Mouse (Mus musculus): ENCODE data around the gene Mmp11. TPM values are rescaled to one million over a fixed set of nuclear protein-coding genes. Genes with fewer than 3 reads are reported as not detected.

The Mmp11 gene
- polyA plus RNA-seq, 1 experiment from 2014 or later = 56.1 TPM

DNA sequence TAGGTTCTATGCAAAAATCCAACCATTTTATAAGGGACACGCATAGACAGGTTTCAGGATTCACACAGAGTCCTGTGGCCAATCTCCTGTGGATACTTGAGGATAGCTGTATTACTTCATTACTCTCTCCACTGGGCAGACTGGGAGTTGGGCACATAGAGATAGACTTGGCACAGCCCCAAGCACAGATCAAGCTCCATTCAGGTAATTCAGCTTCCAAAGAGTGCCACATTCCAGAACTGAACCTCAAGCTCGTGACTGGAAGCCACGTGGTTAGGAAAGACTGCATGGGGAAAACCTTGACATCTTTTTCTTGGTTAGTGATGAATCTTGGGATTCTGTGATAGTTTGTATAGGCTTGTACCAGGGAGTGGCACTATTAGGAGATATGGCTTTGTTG is 57.5 kb downstream of the Mmp11 start:
- Histone ChIP-seq H3K27ac (replicated peaks; ENCODE audit: low read depth, low read length) (no peak overlapping the region), H3K36me3 (replicated peaks; ENCODE audit: control insufficient read depth, insufficient read depth, low read depth, low read length) (no peaks in the 10 kb centered on the region), H3K9me3 (replicated peaks; ENCODE audit: control insufficient read depth, low read length) (no peaks in the 10 kb centered on the region), H3K4me3 (ENCODE audit: low read depth, low read length) (no peak overlapping the region), H3K4me2 (ENCODE audit: low read depth, low read length) (no peak overlapping the region), H3K27me3 (ENCODE audit: control insufficient read depth, insufficient read depth, low read length) (no peaks in the 10 kb centered on the region), H3K4me1 (ENCODE audit: control insufficient read depth, insufficient read depth, low read length) (no peaks in the 10 kb centered on the region; the same call in 1 of the 2 replicates), H3K9ac (replicated peaks; ENCODE audit: low read length) (no peak overlapping the region)
- ATAC-seq (replicated peaks; ENCODE audit: insufficient number of reproducible peaks, low FRiP score, low TSS enrichment, low read depth) = no peak
- 90% methylated on average over 3 of the region's 3 CpGs for WGBS
- DNase-seq (ENCODE audit: low spot score) = no peak

DNA sequence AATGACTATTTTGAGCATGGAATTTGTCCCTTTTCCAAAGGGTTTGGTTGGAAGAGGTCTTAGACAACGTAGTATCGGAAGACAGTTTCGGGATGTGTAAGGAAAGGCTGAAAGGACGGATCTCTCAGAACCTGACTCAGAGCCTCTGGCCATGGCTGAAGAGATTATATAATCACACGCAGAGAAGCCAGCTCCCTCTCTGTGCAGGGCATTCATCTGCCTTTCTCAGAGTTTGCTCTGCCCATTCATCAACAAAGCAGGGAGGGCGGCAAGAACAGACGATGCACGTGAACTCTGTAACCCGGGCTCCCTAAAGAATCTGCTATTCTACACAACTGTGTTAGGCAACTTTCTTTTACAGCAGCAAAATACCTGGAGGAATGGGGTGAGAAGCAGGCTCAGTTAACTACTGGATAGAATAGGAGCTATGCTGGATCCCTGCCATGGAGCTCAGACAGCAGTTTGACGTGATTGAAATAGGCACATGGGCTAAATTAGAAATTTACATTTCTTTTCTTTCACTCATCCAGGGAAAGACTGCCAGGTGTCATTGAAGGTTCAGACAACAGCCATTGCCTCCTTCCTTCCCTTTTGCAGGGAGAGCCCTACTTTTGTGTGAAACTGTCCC is 62.6 kb downstream of the Mmp11 start:
- H3K9me3 ChIP-seq (replicated peaks; ENCODE audit: control insufficient read depth, low read length) = no peaks in the 10 kb centered on the region
- peak overlapping the region; percentile 50 for H3K4me2 ChIP-seq (ENCODE audit: low read depth, low read length)
- peak overlapping the region; percentile 25; the same call in 1 of the 2 replicates for H3K4me3 ChIP-seq (ENCODE audit: low read depth, low read length)
- DNase-seq (ENCODE audit: low spot score) (no peak), ATAC-seq (replicated peaks; ENCODE audit: insufficient number of reproducible peaks, low FRiP score, low TSS enrichment, low read depth) (no peak)
- no peaks in the 10 kb centered on the region for H3K36me3 ChIP-seq (replicated peaks; ENCODE audit: control insufficient read depth, insufficient read depth, low read depth, low read length)
- H3K27me3 ChIP-seq (ENCODE audit: control insufficient read depth, insufficient read depth, low read length) = no peaks in the 10 kb centered on the region
- H3K4me1 ChIP-seq (ENCODE audit: control insufficient read depth, insufficient read depth, low read length) = no peaks in the 10 kb centered on the region
- peak overlapping the region; percentile 7; the same call in 1 of the 2 replicates for H3K27ac ChIP-seq (replicated peaks; ENCODE audit: low read depth, low read length)
- peak overlapping the region; percentile 51 for H3K9ac ChIP-seq (replicated peaks; ENCODE audit: low read length)
- WGBS = 23% methylated on average over 10 of the region's 10 CpGs

Other genes with a start within 250 kb of the Mmp11 start
- gene Cabin1, start 172.2 kb downstream of the Mmp11 start, polyA plus RNA-seq (2014; fragmentation: Nextera tagmentation; extraction: Ambion mirVana) = 21.7 and 22.3 TPM in 2 replicates
- 92.0 and 103 TPM in 2 replicates for gene Ddt, start 163.1 kb downstream of the Mmp11 start, polyA plus RNA-seq (2014; fragmentation: Nextera tagmentation; extraction: Ambion mirVana)
- not detected in 2 replicates for gene Gm20441, start 155.5 kb downstream of the Mmp11 start, polyA plus RNA-seq (2014; fragmentation: Nextera tagmentation; extraction: Ambion mirVana)
- gene Gstt3, start 155.1 kb downstream of the Mmp11 start, polyA plus RNA-seq (2014; fragmentation: Nextera tagmentation; extraction: Ambion mirVana) = 5.9 and 7.8 TPM in 2 replicates
- gene Gstt1, start 137.9 kb downstream of the Mmp11 start, polyA plus RNA-seq (2014; fragmentation: Nextera tagmentation; extraction: Ambion mirVana) = 6.9 and 7.6 TPM in 2 replicates
- not detected in 2 replicates for gene Gstt4, start 114.0 kb downstream of the Mmp11 start, polyA plus RNA-seq (2014; fragmentation: Nextera tagmentation; extraction: Ambion mirVana)
- gene Gstt2, start 99.1 kb downstream of the Mmp11 start, polyA plus RNA-seq (2014; fragmentation: Nextera tagmentation; extraction: Ambion mirVana) = 8.8 and 12.7 TPM in 2 replicates
- gene Mif, start 76.3 kb downstream of the Mmp11 start, polyA plus RNA-seq (2014; fragmentation: Nextera tagmentation; extraction: Ambion mirVana) = 1,991 and 2,343 TPM in 2 replicates
- gene Derl3, start 43.1 kb downstream of the Mmp11 start, polyA plus RNA-seq (2014; fragmentation: Nextera tagmentation; extraction: Ambion mirVana) = 2.3 and 3.7 TPM in 2 replicates
- gene Smarcb1, start 14.9 kb downstream of the Mmp11 start, polyA plus RNA-seq (2014; fragmentation: Nextera tagmentation; extraction: Ambion mirVana) = 236 and 250 TPM in 2 replicates
- gene Chchd10, start 3.4 kb downstream of the Mmp11 start, polyA plus RNA-seq (2014; fragmentation: Nextera tagmentation; extraction: Ambion mirVana) = 8.7 and 8.8 TPM in 2 replicates
- 0.29 and 0.62 TPM in 2 replicates for gene Gm867, start 4.2 kb upstream of the Mmp11 start, polyA plus RNA-seq (2014; fragmentation: Nextera tagmentation; extraction: Ambion mirVana)
- gene Vpreb3, start 6.6 kb upstream of the Mmp11 start, polyA plus RNA-seq (2014; fragmentation: Nextera tagmentation; extraction: Ambion mirVana) = 1.1 TPM in 1 of 2 replicates, not detected in the other
- not detected in 2 replicates for gene Gm5134, start 18.0 kb upstream of the Mmp11 start, polyA plus RNA-seq (2014; fragmentation: Nextera tagmentation; extraction: Ambion mirVana)
- gene Zfp280b, start 96.2 kb upstream of the Mmp11 start, polyA plus RNA-seq (2014; fragmentation: Nextera tagmentation; extraction: Ambion mirVana) = 37.2 and 37.9 TPM in 2 replicates
- gene Slc5a4b, start 174.5 kb upstream of the Mmp11 start, polyA plus RNA-seq (2014; fragmentation: Nextera tagmentation; extraction: Ambion mirVana) = not detected in 2 replicates
- gene Slc5a4a, start 211.0 kb upstream of the Mmp11 start, polyA plus RNA-seq (2014; fragmentation: Nextera tagmentation; extraction: Ambion mirVana) = not detected in 2 replicates